Mouse (Mus musculus) thymus, adult 2 months (tissue): ENCODE measurements around the gene Rabep1.

ENCODE experiments used
- CTCF ChIP-seq: fragments of 200-500 bp; IDR thresholded peaks from 2 replicates; pipeline ENCODE4 v1.5.1; 2012; ENCODE audit warnings: mild to moderate bottlenecking, control low read depth, low read length, moderate library complexity, borderline replicate concordance; ENCODE audit not compliant: control insufficient read depth, poor library complexity, insufficient read depth; ENCODE audit errors: extremely low read depth
- POLR2A ChIP-seq: fragments of 200-500 bp; IDR thresholded peaks from 2 replicates; pipeline ENCODE4 v1.6.1; 2012; ENCODE audit warnings: mild to moderate bottlenecking, low read length, control low read depth, moderate library complexity; ENCODE audit not compliant: control insufficient read depth, poor library complexity, insufficient read depth; ENCODE audit errors: extremely low read depth

DNA sequence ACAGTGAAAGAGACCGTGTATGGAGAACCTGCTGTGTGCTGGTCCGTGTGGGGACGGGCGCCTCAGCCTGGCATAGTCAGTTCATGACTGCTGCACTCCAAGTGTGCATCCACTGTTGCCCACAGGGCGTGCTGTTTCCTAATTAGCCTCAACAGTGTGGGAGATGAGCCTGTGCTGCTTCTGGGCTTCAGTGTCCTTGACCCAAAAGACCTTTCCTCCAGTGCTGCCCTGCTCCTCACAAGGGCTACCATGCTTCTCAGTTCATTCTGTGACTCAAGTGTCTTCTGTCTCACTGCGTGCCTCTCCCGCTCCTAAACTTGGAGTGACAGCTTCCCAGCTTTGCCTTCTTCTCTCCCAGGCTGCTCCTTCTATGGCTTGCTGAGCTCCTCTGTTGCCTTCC is 90.7 kb downstream of the Rabep1 start:
- TF ChIP-seq POLR2A = no peak
- TF ChIP-seq CTCF = no peak
